Mouse (Mus musculus) CH12.LX (cell line): Measurements from ENCODE around the gene Tbc1d30. TPM values are rescaled to one million over a fixed set of nuclear protein-coding genes. Genes with fewer than 3 reads are reported as not detected.
"Not testable (repeated sequence)": the region's sequence is repeated elsewhere in the genome, so short reads cannot be mapped to it uniquely, and the experiment has no call there.

Experiments used
- DNase-seq: peaks from one replicate; pipeline ENCODE4 v3.0.0-alpha.2; 2013; ENCODE audit errors: extremely low read depth
- H3K27ac ChIP-seq: 2 replicates; pipeline ENCODE4 v1.5.1; 2012; ENCODE audit warnings: low read depth, mild to moderate bottlenecking, control low read depth, moderate library complexity; ENCODE audit not compliant: insufficient read depth
- H3K27me3 ChIP-seq: replicated peaks from 2 replicates; pipeline ENCODE3; 2012; ENCODE audit warnings: inconsistent platforms
- H3K36me3 ChIP-seq, 2 experiments: replicated peaks in 1 of 2; 2 replicates each; pipeline versions ENCODE3 to v1.6.1; 2012; ENCODE audit warnings: inconsistent platforms in 1 of 2, low read length in 1 of 2, mild to moderate bottlenecking in 1 of 2, mixed read lengths in 1 of 2, moderate library complexity in 1 of 2; ENCODE audit not compliant: control insufficient read depth in 1 of 2, insufficient read depth in 1 of 2
- H3K4me1 ChIP-seq, 2 experiments: 2 replicates each; pipeline ENCODE4 v1.6.1; 2012; ENCODE audit warnings: inconsistent platforms in 1 of 2, moderate library complexity in 1 of 2; ENCODE audit not compliant: insufficient read depth in 2 of 2, control insufficient read depth in 1 of 2
- H3K4me2 ChIP-seq: 2 replicates; pipeline ENCODE4 v1.6.1; 2012; ENCODE audit warnings: low read depth, mild to moderate bottlenecking, control low read depth; ENCODE audit not compliant: poor library complexity, insufficient read depth, severe bottlenecking
- H3K4me3 ChIP-seq, 3 experiments: fragments of 150-350 bp in 1 of 3; sonication (generic) in 1 of 3; replicated peaks in 1 of 3; 2 replicates each; pipeline versions ENCODE3 to v1.5.1; 2011 to 2012; ENCODE audit warnings: low read depth in 2 of 3, low read length in 2 of 3, mild to moderate bottlenecking in 2 of 3, moderate library complexity in 2 of 3, control low read depth in 1 of 3, improper control_type of control experiment in 1 of 3, inconsistent platforms in 1 of 3, mixed read lengths in 1 of 3; ENCODE audit not compliant: poor library complexity in 1 of 3
- H3K79me2 ChIP-seq: replicated peaks from 2 replicates; pipeline ENCODE4 v1.6.1; 2012; ENCODE audit warnings: mild to moderate bottlenecking, moderate library complexity; ENCODE audit not compliant: control insufficient read depth, poor library complexity, insufficient read depth, severe bottlenecking; ENCODE audit errors: extremely low read depth
- H3K9ac ChIP-seq: 2 replicates; pipeline ENCODE4 v1.6.1; 2012; ENCODE audit warnings: low read depth, mild to moderate bottlenecking, control low read depth, moderate library complexity; ENCODE audit not compliant: insufficient read depth
- H3K9me3 ChIP-seq: replicated peaks from 2 replicates; pipeline ENCODE3; 2012; ENCODE audit warnings: low read length, inconsistent platforms, mixed read lengths
- BHLHE40 ChIP-seq: IDR thresholded peaks from 2 replicates; pipeline ENCODE4 v1.6.1; 2011; ENCODE audit warnings: mild to moderate bottlenecking, low read depth, low read length, improper control_type of control experiment
- CHD1 ChIP-seq: IDR thresholded peaks from 2 replicates; pipeline ENCODE4 v1.6.1; 2012; ENCODE audit warnings: low read depth, low read length, improper control_type of control experiment, inconsistent platforms
- CTCF ChIP-seq, 2 experiments: IDR thresholded peaks in 1 of 2; conservative IDR thresholded peaks in 1 of 2; 2 replicates each; pipeline ENCODE4 v1.5.1; 2011 to 2012; ENCODE audit warnings: low read depth in 2 of 2, low read length in 2 of 2, improper control_type of control experiment in 1 of 2, inconsistent platforms in 1 of 2, mild to moderate bottlenecking in 1 of 2, moderate library complexity in 1 of 2
- IRF4 ChIP-seq: IDR thresholded peaks from 2 replicates; pipeline ENCODE4 v1.6.1; 2014; ENCODE audit warnings: low read depth, mild to moderate bottlenecking, inconsistent platforms, low read length, improper control_type of control experiment
- JUN ChIP-seq: IDR thresholded peaks from 2 replicates; pipeline ENCODE4 v1.6.1; 2011; ENCODE audit warnings: low read depth, mild to moderate bottlenecking, low read length, improper control_type of control experiment, moderate library complexity; ENCODE audit not compliant: insufficient read depth
- MXI1 ChIP-seq: IDR thresholded peaks from 2 replicates; pipeline ENCODE4 v1.6.1; 2011; ENCODE audit warnings: mild to moderate bottlenecking, low read depth, low read length, improper control_type of control experiment
- POLR2AphosphoS2 ChIP-seq: IDR thresholded peaks from 2 replicates; pipeline ENCODE4 v1.6.1; 2011; ENCODE audit warnings: low read depth, low read length, improper control_type of control experiment
- TBP ChIP-seq: conservative IDR thresholded peaks from 2 replicates; pipeline ENCODE4 v1.6.1; 2011; ENCODE audit warnings: low read depth, low read length, improper control_type of control experiment
- USF2 ChIP-seq: conservative IDR thresholded peaks from 2 replicates; pipeline ENCODE4 v1.6.1; 2011; ENCODE audit warnings: low read depth, low read length, improper control_type of control experiment
- ZC3H11A ChIP-seq: IDR thresholded peaks from 2 replicates; pipeline ENCODE4 v1.6.1; 2012; ENCODE audit warnings: low read depth, mild to moderate bottlenecking, inconsistent platforms, low read length, improper control_type of control experiment
- dilution Hi-C: fragments of 300-500 bp; cut with MboI; formaldehyde crosslinking; loops from 2 replicates; pipeline ENCODE4 v1.14.3; 2020; ENCODE audit warnings: low sequenced_read_pairs; ENCODE audit not compliant: extremely low pct_unique_long_range_greater_than_20kb, extremely low pct_ligation_motif_present
- in situ Hi-C: fragments of 300-500 bp; cut with MboI; formaldehyde crosslinking; loops from 3 replicates; pipeline ENCODE4 v1.14.3; 2019; ENCODE audit warnings: low sequenced_read_pairs, low pct_ligation_motif_present, low pct_unique_long_range_greater_than_20kb, mixed read lengths
- polyA plus RNA-seq: library from polyadenylated mRNA; unstranded; fragments of >175 nt; gene quantifications from 2 replicates; pipeline ENCODE4 v1.2.1, GENCODE M21; 2012; ENCODE audit warnings: low read depth; ENCODE audit not compliant: insufficient read length
- total RNA-seq, 2 experiments: library from RNA; depleted of rRNA; stranded (reverse); fragments of 300-350 nt in 1 of 2; fragments of >200 nt in 1 of 2; gene quantifications; 2 replicates each; pipeline ENCODE4 v1.2.3; 2012 to 2014

Tbc1d30 gene
- total and polyA plus RNA-seq, 3 experiments, result 0.16 TPM; not detected in 2

GRCm38 (mm10) chr10:121342260-121342659 lies 8.8 kb downstream of the Tbc1d30 start:
- H3K36me3 ChIP-seq, result no peaks in the 10 kb centered on the region
- no peak overlapping the region for H3K4me2 ChIP-seq
- no peak overlapping the region for H3K27ac ChIP-seq
- no peak for DNase-seq
- no peaks in the 10 kb centered on the region for H3K27me3 ChIP-seq
- TF ChIP-seq ZC3H11A (no peak), BHLHE40 (no peak), POLR2AphosphoS2 (no peak), TBP (no peak), IRF4 (no peak)
- no peaks in the 10 kb centered on the region for H3K79me2 ChIP-seq
- no peak overlapping the region for H3K9ac ChIP-seq
- no peaks in the 10 kb centered on the region for H3K9me3 ChIP-seq
- no peaks in the 10 kb centered on the region for H3K4me1 ChIP-seq
- H3K4me3 ChIP-seq, result no peak overlapping the region
- in situ Hi-C loops, result no loop called here
- dilution Hi-C loops, result no loop called here

GRCm38 (mm10) chr10:121340754-121341593 lies 10.1 kb downstream of the Tbc1d30 start:
- TF ChIP-seq BHLHE40 (no peak), CTCF (conservative IDR thresholded peaks at IDR 0.05 in 1 of 2, IDR thresholded peaks at IDR 0.05 in 1 of 2; ENCODE audit: low read depth in 2 of 2, low read length in 2 of 2) (no peak), JUN (no peak), CHD1 (no peak), TBP (no peak), USF2 (no peak), MXI1 (no peak)
- no peak overlapping the region for H3K27ac ChIP-seq
- no peaks in the 10 kb centered on the region for H3K27me3 ChIP-seq
- no peak overlapping the region for H3K9ac ChIP-seq
- no peak overlapping the region for H3K4me3 ChIP-seq
- H3K9me3 ChIP-seq, result no peaks in the 10 kb centered on the region
- H3K4me1 ChIP-seq, result no peaks in the 10 kb centered on the region
- no peak for DNase-seq
- no peaks in the 10 kb centered on the region for H3K79me2 ChIP-seq
- no peak overlapping the region for H3K4me2 ChIP-seq
- in situ Hi-C loops, result no loop called here
- H3K36me3 ChIP-seq, result no peaks in the 10 kb centered on the region
- dilution Hi-C loops, result no loop called here

- H3K4me2 ChIP-seq, DNase-seq: not testable (repeated sequence)
Measured at GRCm38 (mm10) chr10:121336536-121336935, 14.5 kb downstream of the Tbc1d30 start.

More at GRCm38 (mm10) chr10:121336536-121336935, 14.5 kb downstream of the Tbc1d30 start:
- H3K9me3 ChIP-seq, H3K9ac ChIP-seq, dilution Hi-C loops, H3K27ac ChIP-seq, H3K79me2 ChIP-seq, H3K4me3 ChIP-seq, in situ Hi-C loops, H3K4me1 ChIP-seq, H3K27me3 ChIP-seq, H3K36me3 ChIP-seq: not testable (repeated sequence)
